Mouse (Mus musculus): ENCODE data around the gene Pxdc1. TPM values are rescaled to one million over a fixed set of nuclear protein-coding genes. Genes with fewer than 3 reads are reported as not detected.
A peak's percentile ranks its signal among the peaks of the same experiment; 100 is the strongest.

Gene Pxdc1
- total RNA-seq (2021) = 10 to 100 TPM; 18.8 TPM
- long read RNA-seq, experiment 1, transcript Pxdc1-202 (5 exons, 2,684 nt) = major isoform, 21 of 22 reads
- long read RNA-seq, experiment 1, partial matches to known transcripts = 0 of 22 reads
- long read RNA-seq, experiment 1, other reads (novel, unspliced or antisense) = 1 of 22 reads
- long read RNA-seq, experiment 2, transcript Pxdc1-202 (5 exons, 2,684 nt) = major isoform, 16 of 19 reads
- long read RNA-seq, experiment 2, partial matches to known transcripts = 2 of 19 reads
- long read RNA-seq, experiment 2, other reads (novel, unspliced or antisense) = 1 of 19 reads

- DNase-seq = peak; percentile 56 to 67
- intact Hi-C loops (cut with DNase I) = loop anchor here (2.0 to 5.0 kb wide), 2 partner anchors 55 to 74 kb away; no protein-coding TSS in a partner anchor
Measured at GRCm38 (mm10) chr13:34653391-34653790, at the start of gene Pxdc1. Gene Pxdc1 (minus strand): TSS chr13:34653486.

DNA sequence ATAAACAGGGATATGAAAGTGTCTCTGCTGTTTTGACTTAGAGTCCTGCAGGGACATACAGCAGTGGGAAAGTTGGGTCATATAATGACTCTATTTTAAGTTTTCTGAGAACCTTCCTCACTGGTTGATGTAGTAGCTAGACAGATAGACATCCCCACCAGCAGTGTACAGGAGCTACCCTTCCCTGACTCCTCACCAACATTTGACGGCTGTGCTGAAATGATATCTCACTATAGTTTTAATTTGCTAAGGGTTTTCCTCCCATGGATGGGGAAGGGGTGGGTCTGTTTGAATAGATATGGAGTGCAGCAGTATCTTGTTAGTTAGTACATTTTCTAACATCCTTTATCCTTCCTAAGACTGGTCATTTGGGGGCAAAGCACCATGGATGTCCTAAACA, 47.3 kb upstream of the Pxdc1 start:
- DNase-seq = no peak
- intact Hi-C loops (cut with DNase I) = no loop called here

GRCm38 (mm10) chr13:34700091-34700490, 46.8 kb upstream of the Pxdc1 start:
- intact Hi-C loops (cut with DNase I) = no loop called here
- no peak for DNase-seq

DNA sequence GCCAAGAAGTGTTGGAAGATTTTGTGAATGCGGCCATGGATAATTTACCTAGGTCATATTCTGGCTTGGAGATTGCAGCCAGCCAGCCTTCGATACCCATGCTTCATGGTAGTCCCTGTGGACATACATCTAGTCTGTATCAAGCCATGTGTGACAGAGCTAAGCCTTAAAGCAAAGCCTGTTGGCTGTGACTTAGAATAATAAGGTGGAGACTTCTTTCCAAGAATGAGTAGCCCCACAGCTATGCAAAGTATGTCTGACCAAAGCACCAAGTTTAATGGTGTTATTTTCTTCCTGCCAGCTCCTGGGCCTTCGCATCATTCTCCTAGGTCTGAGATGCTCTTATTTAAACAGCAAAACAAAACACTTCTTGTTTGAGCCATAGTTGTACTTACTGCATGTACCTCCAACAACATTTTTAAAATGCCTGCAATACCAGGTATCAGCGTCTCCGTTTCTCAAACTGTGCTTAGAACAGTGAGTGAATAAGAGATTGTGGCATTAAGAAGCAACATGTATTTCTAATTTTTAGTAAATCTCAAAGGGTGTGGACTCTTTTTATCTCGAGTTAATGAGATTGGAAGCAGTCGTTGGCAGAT, 43.5 kb upstream of the Pxdc1 start:
- intact Hi-C loops (cut with DNase I) = no loop called here
- DNase-seq = no peak

DNA sequence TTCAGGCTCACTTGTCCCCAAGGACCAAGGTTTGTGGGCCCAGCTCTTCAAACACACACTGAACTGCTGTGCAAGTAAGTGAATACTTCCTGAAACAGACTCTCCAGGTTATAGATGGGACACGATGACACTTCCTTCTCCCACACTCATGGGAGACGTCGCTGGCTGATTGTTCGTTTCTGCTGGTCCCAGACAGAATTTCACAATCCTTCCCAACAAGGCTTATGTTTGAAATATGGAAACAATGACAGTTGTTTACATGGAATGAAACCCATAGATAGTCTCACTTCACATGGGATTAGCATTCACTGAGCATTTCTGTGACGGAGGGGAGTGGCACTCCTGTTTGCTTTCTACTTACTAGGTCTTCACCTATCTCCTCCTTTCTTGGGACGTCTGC, 39.8 kb upstream of the Pxdc1 start:
- intact Hi-C loops (cut with DNase I) = no loop called here
- no peak for DNase-seq

- DNase-seq = no peak
- intact Hi-C loops (cut with DNase I) = no loop called here
Measured at GRCm38 (mm10) chr13:34691049-34691448, 37.8 kb upstream of the Pxdc1 start.

DNA sequence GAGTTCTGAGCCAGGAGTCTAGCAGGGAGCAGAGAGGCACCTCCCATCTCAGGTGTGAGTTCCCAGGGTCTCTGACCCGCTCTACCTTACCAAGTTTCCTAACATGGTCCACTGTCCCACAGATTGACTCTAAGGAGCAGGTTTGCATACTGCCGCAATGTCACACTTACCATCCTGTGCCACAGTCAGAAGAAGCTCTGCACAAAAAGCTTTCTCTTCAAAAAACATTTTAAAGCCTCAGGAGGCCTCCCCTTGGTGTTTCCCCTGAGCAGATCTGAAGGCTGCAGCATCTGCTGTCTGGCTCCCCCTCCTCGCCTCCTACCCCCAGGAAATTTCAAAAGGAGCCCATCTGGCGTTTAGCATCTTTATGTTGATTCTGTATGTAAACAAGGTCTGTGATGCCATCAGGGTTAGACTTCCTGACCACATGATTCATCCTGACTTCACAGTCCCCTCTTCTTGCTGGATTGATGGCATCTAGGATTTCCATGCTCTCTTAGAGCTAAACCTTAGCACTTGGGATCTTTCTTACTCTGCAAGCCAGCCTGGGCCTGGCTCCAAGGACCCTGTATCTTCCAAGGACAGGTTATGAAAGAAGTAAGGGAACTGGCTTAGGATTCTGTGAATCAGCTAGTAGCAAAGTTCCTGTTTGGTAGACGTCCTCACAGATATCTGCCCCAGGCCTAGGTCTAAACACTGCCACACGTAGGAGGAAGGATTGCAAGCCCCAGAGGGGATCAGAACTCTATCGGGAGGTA, 31.9 kb upstream of the Pxdc1 start:
- no peak for DNase-seq
- intact Hi-C loops (cut with DNase I) = no loop called here

GRCm38 (mm10) chr13:34683762-34684488, 30.6 kb upstream of the Pxdc1 start:
- peak; percentile 13 to 25 for DNase-seq

DNA sequence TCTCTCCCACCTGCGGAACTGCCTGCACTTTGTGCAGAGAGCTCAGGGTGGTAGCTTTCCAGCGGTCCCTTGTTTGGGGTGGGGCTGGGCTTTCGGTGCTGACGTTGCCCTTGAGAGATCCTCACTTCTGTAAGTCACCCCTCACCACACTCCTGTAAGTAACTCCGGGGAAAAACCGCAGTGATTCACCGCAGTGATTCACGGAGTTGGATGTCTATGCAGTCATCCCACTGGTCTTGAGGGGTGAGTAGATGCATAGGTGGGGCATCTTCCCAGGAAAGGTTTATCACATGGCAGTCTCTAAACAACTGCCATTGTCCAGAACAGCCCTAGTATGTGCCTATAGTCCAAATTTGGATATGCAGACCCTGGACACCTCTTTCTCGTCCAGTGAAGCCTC, 30.0 kb upstream of the Pxdc1 start:
- intact Hi-C loops (cut with DNase I) = no loop called here

More at GRCm38 (mm10) chr13:34683762-34684488, 30.6 kb upstream of the Pxdc1 start:
- intact Hi-C loops (cut with DNase I) = no loop called here

DNA sequence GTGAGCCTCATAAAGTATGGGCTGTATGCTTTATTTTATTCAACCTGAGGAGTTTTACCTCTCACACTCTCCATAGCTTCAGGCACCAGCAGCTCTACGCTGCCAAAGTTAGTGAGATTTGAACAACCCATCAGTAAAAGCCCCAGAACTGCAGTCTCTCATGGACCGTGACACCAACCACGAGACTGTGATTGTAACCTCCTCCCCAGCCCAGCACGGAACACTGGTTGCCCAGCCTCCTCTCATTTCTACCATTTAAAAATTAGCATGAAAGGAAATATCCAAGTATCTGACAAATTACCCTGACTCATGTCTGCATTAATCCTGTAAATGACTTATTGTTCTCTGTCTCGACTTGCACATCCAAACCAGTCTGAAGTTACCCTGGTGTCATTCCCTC, 23.2 kb upstream of the Pxdc1 start:
- intact Hi-C loops (cut with DNase I) = no loop called here
- no peak for DNase-seq

More for the DNA sequence above, 30.0 kb upstream of the Pxdc1 start:
- no peak for DNase-seq

GRCm38 (mm10) chr13:34675847-34676383, 22.6 kb upstream of the Pxdc1 start:
- intact Hi-C loops (cut with DNase I) = no loop called here
- no peak for DNase-seq

DNA sequence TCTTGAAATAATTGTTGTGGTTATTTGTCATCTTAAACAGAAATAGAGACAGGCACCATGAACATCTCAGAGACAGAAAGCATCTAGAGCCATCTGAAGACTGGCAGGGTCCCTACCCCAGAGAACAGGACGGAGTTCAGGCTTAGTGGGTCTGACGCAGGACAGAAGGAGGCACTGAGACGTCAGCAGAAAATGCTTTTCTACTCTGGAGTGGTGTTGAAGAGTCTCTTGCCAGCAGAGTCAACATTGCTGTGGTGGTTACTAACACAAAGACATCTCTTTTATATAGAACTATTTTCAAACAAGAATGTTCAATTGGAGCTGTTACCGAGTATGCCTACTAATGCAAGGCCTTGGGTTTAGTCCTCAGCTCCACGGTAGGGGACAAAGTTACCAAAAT, 20.1 kb upstream of the Pxdc1 start:
- DNase-seq = no peak
- intact Hi-C loops (cut with DNase I) = no loop called here

GRCm38 (mm10) chr13:34669919-34670865, 16.9 kb upstream of the Pxdc1 start:
- intact Hi-C loops (cut with DNase I) = no loop called here
- no peak for DNase-seq

DNA sequence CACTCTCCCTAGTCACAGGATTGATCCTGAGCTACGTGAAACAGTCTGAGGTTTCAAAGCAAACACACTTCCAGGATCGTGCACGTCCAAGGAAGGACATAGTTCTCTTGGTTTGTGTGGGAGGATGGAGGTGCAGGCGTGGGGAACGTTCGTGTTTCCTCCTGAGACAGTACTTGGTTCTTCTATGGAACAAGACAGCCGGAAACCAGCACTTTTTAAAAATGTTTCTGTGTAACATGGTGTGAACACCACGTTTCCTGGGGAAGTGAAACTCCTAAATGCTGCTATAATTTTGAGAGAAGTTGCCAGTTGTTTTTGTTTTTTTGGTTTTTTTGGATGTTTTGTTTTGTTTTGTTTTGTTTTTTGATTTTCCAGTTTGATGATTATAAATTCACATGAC, 13.9 kb upstream of the Pxdc1 start:
- no peak for DNase-seq
- intact Hi-C loops (cut with DNase I) = no loop called here

GRCm38 (mm10) chr13:34665074-34665473, 11.8 kb upstream of the Pxdc1 start:
- intact Hi-C loops (cut with DNase I) = no loop called here
- no peak for DNase-seq

DNA sequence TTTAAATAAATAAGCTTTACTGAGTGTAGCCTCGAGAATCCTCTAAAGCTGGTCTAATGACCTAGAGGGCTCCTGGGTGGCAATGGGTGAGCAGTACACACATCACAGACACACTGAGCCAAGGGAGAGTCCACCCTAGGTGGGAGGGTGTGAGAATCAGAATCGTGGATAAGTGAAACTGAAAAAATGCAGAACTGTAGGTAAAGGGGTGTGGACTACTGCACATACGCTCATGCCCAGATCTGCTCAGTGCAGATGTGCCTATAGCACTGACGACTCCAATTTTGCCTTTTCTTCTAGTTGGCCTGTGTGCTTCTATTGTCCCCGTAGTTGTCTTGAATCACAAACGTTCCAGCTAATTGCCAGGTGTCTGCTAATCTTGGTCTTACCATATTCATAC, 10.5 kb upstream of the Pxdc1 start:
- DNase-seq = no peak
- intact Hi-C loops (cut with DNase I) = no loop called here

GRCm38 (mm10) chr13:34659507-34659906, 6.2 kb upstream of the Pxdc1 start:
- intact Hi-C loops (cut with DNase I) = no loop called here
- no peak for DNase-seq

GRCm38 (mm10) chr13:34656351-34656750, 3.1 kb upstream of the Pxdc1 start:
- intact Hi-C loops (cut with DNase I) = no loop called here
- no peak for DNase-seq

All from heart, postnatal 14 days (tissue).